Mouse (Mus musculus): ENCODE results near the gene Igf2r. TPM values are rescaled to one million over a fixed set of nuclear protein-coding genes. Genes with fewer than 3 reads are reported as not detected.

The Igf2r gene
- polyA plus RNA-seq, 1 experiment, result 8.3 TPM

GRCm38 (mm10) chr17:12739516-12739915 lies 29.9 kb downstream of the Igf2r start:
- Histone ChIP-seq H3K4me3 (replicated peaks; ENCODE audit: control insufficient read depth, low read depth, low read length) (no peak overlapping the region), H3K27ac (ENCODE audit: control insufficient read depth, insufficient read depth, low read depth, low read length, poor library complexity) (no peak overlapping the region), H3K4me1 (ENCODE audit: control insufficient read depth, insufficient read depth, low read length) (no peaks in the 10 kb centered on the region)
- TF ChIP-seq CTCF (IDR thresholded peaks at IDR 0.05; ENCODE audit: control insufficient read depth, insufficient read depth, low read length) (no peak), POLR2A (IDR thresholded peaks at IDR 0.05; ENCODE audit: borderline replicate concordance, control insufficient read depth, low read depth, low read length) (no peak)
- WGBS, result 75% methylated on average over 4 of the region's 4 CpGs

GRCm38 (mm10) chr17:12737934-12738333 lies 31.5 kb downstream of the Igf2r start:
- no peaks in the 10 kb centered on the region for H3K4me1 ChIP-seq (ENCODE audit: control insufficient read depth, insufficient read depth, low read length)
- no peak for TF ChIP-seq CTCF (IDR thresholded peaks at IDR 0.05; ENCODE audit: control insufficient read depth, insufficient read depth, low read length)
- TF ChIP-seq POLR2A (IDR thresholded peaks at IDR 0.05; ENCODE audit: borderline replicate concordance, control insufficient read depth, low read depth, low read length), result no peak
- H3K27ac ChIP-seq (ENCODE audit: control insufficient read depth, insufficient read depth, low read depth, low read length, poor library complexity), result no peak overlapping the region
- 79% methylated on average over 1 of the region's 1 CpGs for WGBS
- H3K4me3 ChIP-seq (replicated peaks; ENCODE audit: control insufficient read depth, low read depth, low read length), result no peak overlapping the region

- WGBS, result 41% methylated on average over 12 of the region's 12 CpGs
- Histone ChIP-seq H3K4me1 (ENCODE audit: control insufficient read depth, insufficient read depth, low read length) (no peaks in the 10 kb centered on the region), H3K4me3 (replicated peaks; ENCODE audit: control insufficient read depth, low read depth, low read length) (no peak overlapping the region), H3K27ac (ENCODE audit: control insufficient read depth, insufficient read depth, low read depth, low read length, poor library complexity) (no peak overlapping the region)
- TF ChIP-seq CTCF (IDR thresholded peaks at IDR 0.05; ENCODE audit: control insufficient read depth, insufficient read depth, low read length), result no peak
- no peak for TF ChIP-seq POLR2A (IDR thresholded peaks at IDR 0.05; ENCODE audit: borderline replicate concordance, control insufficient read depth, low read depth, low read length)
Observed at GRCm38 (mm10) chr17:12734205-12734857, 35.1 kb downstream of the Igf2r start.

GRCm38 (mm10) chr17:12733128-12733527 lies 36.3 kb downstream of the Igf2r start:
- no peak overlapping the region for H3K27ac ChIP-seq (ENCODE audit: control insufficient read depth, insufficient read depth, low read depth, low read length, poor library complexity)
- WGBS, result 25% methylated on average over 6 of the region's 6 CpGs
- no peak overlapping the region for H3K4me3 ChIP-seq (replicated peaks; ENCODE audit: control insufficient read depth, low read depth, low read length)
- no peaks in the 10 kb centered on the region for H3K4me1 ChIP-seq (ENCODE audit: control insufficient read depth, insufficient read depth, low read length)
- TF ChIP-seq CTCF (IDR thresholded peaks at IDR 0.05; ENCODE audit: control insufficient read depth, insufficient read depth, low read length) (no peak), POLR2A (IDR thresholded peaks at IDR 0.05; ENCODE audit: borderline replicate concordance, control insufficient read depth, low read depth, low read length) (no peak)

GRCm38 (mm10) chr17:12728536-12728935 lies 40.9 kb downstream of the Igf2r start:
- no peaks in the 10 kb centered on the region for H3K4me1 ChIP-seq (ENCODE audit: control insufficient read depth, insufficient read depth, low read length)
- 79% methylated on average over 1 of the region's 1 CpGs for WGBS
- TF ChIP-seq CTCF (IDR thresholded peaks at IDR 0.05; ENCODE audit: control insufficient read depth, insufficient read depth, low read length) (no peak), POLR2A (IDR thresholded peaks at IDR 0.05; ENCODE audit: borderline replicate concordance, control insufficient read depth, low read depth, low read length) (no peak)

GRCm38 (mm10) chr17:12727748-12728147 lies 41.7 kb downstream of the Igf2r start:
- Histone ChIP-seq H3K27ac (ENCODE audit: control insufficient read depth, insufficient read depth, low read depth, low read length, poor library complexity) (no peak overlapping the region), H3K4me1 (ENCODE audit: control insufficient read depth, insufficient read depth, low read length) (no peaks in the 10 kb centered on the region), H3K4me3 (replicated peaks; ENCODE audit: control insufficient read depth, low read depth, low read length) (no peak overlapping the region)
- 77% methylated on average over 3 of the region's 3 CpGs for WGBS
- TF ChIP-seq POLR2A (IDR thresholded peaks at IDR 0.05; ENCODE audit: borderline replicate concordance, control insufficient read depth, low read depth, low read length) (no peak), CTCF (IDR thresholded peaks at IDR 0.05; ENCODE audit: control insufficient read depth, insufficient read depth, low read length) (no peak)

More at GRCm38 (mm10) chr17:12728536-12728935, 40.9 kb downstream of the Igf2r start:
- Histone ChIP-seq H3K4me3 (replicated peaks; ENCODE audit: control insufficient read depth, low read depth, low read length) (no peak overlapping the region), H3K27ac (ENCODE audit: control insufficient read depth, insufficient read depth, low read depth, low read length, poor library complexity) (no peak overlapping the region)

- 10% methylated on average over 4 of the region's 4 CpGs for WGBS
- TF ChIP-seq POLR2A (IDR thresholded peaks at IDR 0.05; ENCODE audit: borderline replicate concordance, control insufficient read depth, low read depth, low read length) (no peak), CTCF (IDR thresholded peaks at IDR 0.05; ENCODE audit: control insufficient read depth, insufficient read depth, low read length) (no peak)
- no peak overlapping the region for H3K27ac ChIP-seq (ENCODE audit: control insufficient read depth, insufficient read depth, low read depth, low read length, poor library complexity)
Observed at GRCm38 (mm10) chr17:12725871-12726270, 43.6 kb downstream of the Igf2r start.

GRCm38 (mm10) chr17:12724767-12725744 lies 44.4 kb downstream of the Igf2r start:
- WGBS, result 48% methylated on average over 6 of the region's 6 CpGs
- Histone ChIP-seq H3K4me3 (replicated peaks; ENCODE audit: control insufficient read depth, low read depth, low read length) (no peak overlapping the region), H3K4me1 (ENCODE audit: control insufficient read depth, insufficient read depth, low read length) (no peaks in the 10 kb centered on the region), H3K27ac (ENCODE audit: control insufficient read depth, insufficient read depth, low read depth, low read length, poor library complexity) (no peak overlapping the region)
- TF ChIP-seq CTCF (IDR thresholded peaks at IDR 0.05; ENCODE audit: control insufficient read depth, insufficient read depth, low read length), result no peak
- TF ChIP-seq POLR2A (IDR thresholded peaks at IDR 0.05; ENCODE audit: borderline replicate concordance, control insufficient read depth, low read depth, low read length), result no peak

More at GRCm38 (mm10) chr17:12725871-12726270, 43.6 kb downstream of the Igf2r start:
- no peaks in the 10 kb centered on the region for H3K4me1 ChIP-seq (ENCODE audit: control insufficient read depth, insufficient read depth, low read length)
- no peak overlapping the region for H3K4me3 ChIP-seq (replicated peaks; ENCODE audit: control insufficient read depth, low read depth, low read length)

All from bone marrow, adult 2 months (tissue).